Mouse (Mus musculus) erythroblast, embryonic 14.5 days (primary cell): Measurements from ENCODE around the gene Anks1b. TPM values are rescaled to one million over a fixed set of nuclear protein-coding genes. Genes with fewer than 3 reads are reported as not detected.

Experiments
- H3K27me3 ChIP-seq: 2 replicates; pipeline ENCODE4 v1.6.1; 2012; ENCODE audit warnings: inconsistent platforms; ENCODE audit not compliant: control insufficient read depth
- H3K36me3 ChIP-seq: 2 replicates; pipeline ENCODE4 v1.6.1; 2012; ENCODE audit warnings: mild to moderate bottlenecking, inconsistent platforms; ENCODE audit not compliant: control insufficient read depth
- H3K4me1 ChIP-seq: 2 replicates; pipeline ENCODE4 v1.6.1; 2012; ENCODE audit warnings: inconsistent platforms; ENCODE audit not compliant: control insufficient read depth
- H3K4me3 ChIP-seq: replicated peaks from 2 replicates; pipeline ENCODE3; 2012; ENCODE audit warnings: moderate library complexity, mild to moderate bottlenecking, inconsistent platforms
- H3K9me3 ChIP-seq: 2 replicates; pipeline ENCODE4 v1.6.1; 2012; ENCODE audit warnings: low read length, inconsistent platforms, mixed read lengths; ENCODE audit not compliant: control insufficient read depth
- GATA1 ChIP-seq: IDR thresholded peaks from 2 replicates; pipeline ENCODE4 v1.6.1; 2012; ENCODE audit warnings: low read length, inconsistent platforms, mixed read lengths
- TAL1 ChIP-seq: IDR thresholded peaks from 3 replicates; pipeline ENCODE4 v1.6.1; 2012; ENCODE audit warnings: low read length, inconsistent platforms, mixed read lengths
- polyA plus RNA-seq: library from polyadenylated mRNA; stranded (reverse); fragments of >175 nt; gene quantifications from 2 replicates; pipeline ENCODE4 v1.2.3, GENCODE M21; 2012

Anks1b gene
- polyA plus RNA-seq, 1 experiment = not detected

DNA sequence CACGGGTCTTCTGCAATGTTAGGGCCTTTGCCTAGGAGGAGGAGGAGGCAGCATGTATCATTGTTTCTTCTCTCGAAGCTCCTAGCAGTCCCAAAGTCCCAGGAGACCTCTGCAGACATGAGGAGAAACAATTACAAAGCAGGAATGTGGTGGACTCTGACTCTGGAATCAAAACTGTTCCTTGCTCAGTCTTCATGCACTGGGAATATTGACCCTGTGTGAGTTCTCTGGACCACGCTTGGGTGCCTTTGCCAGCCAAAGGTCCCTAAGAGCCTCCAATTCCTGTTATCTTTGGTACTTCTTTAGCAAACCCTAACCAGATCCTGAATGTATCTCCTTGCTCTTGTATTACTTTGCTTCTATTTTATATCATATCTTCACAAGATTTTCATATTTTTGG is 1000.9 kb downstream of the Anks1b start:
- Histone ChIP-seq H3K27me3 (no peaks in the 10 kb centered on the region), H3K4me1 (no peaks in the 10 kb centered on the region), H3K36me3 (no peaks in the 10 kb centered on the region), H3K9me3 (peaks cover 7% of the 10 kb centered on the region), H3K4me3 (no peak overlapping the region)
- no peak for TF ChIP-seq TAL1
- TF ChIP-seq GATA1 = no peak

DNA sequence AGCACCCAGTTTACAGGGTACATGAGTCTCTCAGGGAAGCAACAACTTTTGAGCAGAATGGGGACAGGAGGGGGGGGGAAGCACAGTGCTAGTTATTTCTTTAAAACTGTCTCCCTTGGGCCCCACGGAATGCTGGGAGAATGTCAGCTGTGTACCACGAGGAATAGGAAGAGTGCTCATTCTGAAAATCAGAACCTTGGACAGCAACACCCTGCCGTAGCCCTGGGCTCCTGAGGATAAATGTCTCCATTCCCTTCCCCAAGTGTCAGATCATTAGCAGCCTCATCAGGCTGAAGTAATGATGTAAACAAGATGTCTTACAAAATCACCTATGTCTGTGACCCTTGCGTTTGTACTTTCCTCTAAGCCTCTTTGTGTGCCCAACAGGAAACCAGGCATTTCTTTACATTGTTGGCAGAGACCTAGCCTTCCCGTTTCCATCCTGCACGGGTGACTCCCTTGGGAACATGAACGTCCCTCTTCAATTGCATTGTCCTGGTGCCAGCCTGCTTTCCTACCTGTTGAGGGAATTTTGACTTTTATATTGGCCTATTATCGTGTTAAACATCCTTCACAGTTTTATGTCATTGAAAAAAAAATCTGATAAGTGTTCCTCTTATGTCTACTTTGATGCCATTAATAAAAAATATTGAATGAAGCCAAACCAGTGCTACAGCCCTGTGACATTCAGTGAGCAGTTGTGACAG is 1007.7 kb downstream of the Anks1b start:
- H3K4me3 ChIP-seq = no peak overlapping the region
- TF ChIP-seq TAL1 (no peak), GATA1 (no peak)
- no peaks in the 10 kb centered on the region; the same call in 1 of the 2 replicates for H3K9me3 ChIP-seq
- H3K36me3 ChIP-seq = no peaks in the 10 kb centered on the region
- H3K4me1 ChIP-seq = no peaks in the 10 kb centered on the region
- no peaks in the 10 kb centered on the region for H3K27me3 ChIP-seq

- no peak overlapping the region for H3K4me3 ChIP-seq
- H3K36me3 ChIP-seq = no peaks in the 10 kb centered on the region
- no peaks in the 10 kb centered on the region for H3K27me3 ChIP-seq
- TF ChIP-seq GATA1 (no peak), TAL1 (no peak)
- H3K9me3 ChIP-seq = no peaks in the 10 kb centered on the region
- no peaks in the 10 kb centered on the region for H3K4me1 ChIP-seq
Observed at GRCm38 (mm10) chr10:90889566-90889965, 1016.3 kb downstream of the Anks1b start.

DNA sequence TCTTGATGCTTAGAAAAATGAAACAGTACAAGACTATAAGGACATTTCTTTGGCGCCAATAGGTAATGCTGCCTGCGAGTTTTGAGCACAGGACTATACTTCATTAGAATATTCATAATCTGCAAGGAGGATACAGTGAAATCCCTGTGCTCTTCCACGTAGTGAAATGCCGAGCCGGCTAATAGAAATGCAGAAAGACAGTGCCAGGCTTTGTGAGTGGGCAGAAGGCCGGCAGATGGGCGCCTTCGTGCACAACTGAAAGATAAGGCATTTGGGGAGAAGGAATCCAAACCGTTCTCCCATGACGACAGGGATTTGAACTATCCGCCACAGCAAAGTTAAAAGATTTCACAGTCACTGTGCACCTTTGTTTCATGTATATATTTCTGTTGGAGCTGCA is 1019.4 kb downstream of the Anks1b start:
- Histone ChIP-seq H3K36me3 (no peaks in the 10 kb centered on the region), H3K4me1 (no peaks in the 10 kb centered on the region), H3K4me3 (no peak overlapping the region), H3K27me3 (no peaks in the 10 kb centered on the region), H3K9me3 (peaks cover 7% of the 10 kb centered on the region)
- TF ChIP-seq TAL1 = no peak
- no peak for TF ChIP-seq GATA1

- no peaks in the 10 kb centered on the region for H3K27me3 ChIP-seq
- TF ChIP-seq GATA1 (no peak), TAL1 (no peak)
Observed at GRCm38 (mm10) chr10:90897894-90898293, 1024.6 kb downstream of the Anks1b start.

GRCm38 (mm10) chr10:90904185-90904584 is 1030.9 kb downstream of the Anks1b start:
- Histone ChIP-seq H3K27me3 (no peaks in the 10 kb centered on the region), H3K36me3 (no peaks in the 10 kb centered on the region), H3K4me1 (no peaks in the 10 kb centered on the region), H3K9me3 (no peaks in the 10 kb centered on the region), H3K4me3 (no peak overlapping the region)
- TF ChIP-seq GATA1 (no peak), TAL1 (no peak)

More at GRCm38 (mm10) chr10:90897894-90898293, 1024.6 kb downstream of the Anks1b start:
- Histone ChIP-seq H3K36me3 (no peaks in the 10 kb centered on the region), H3K4me3 (no peak overlapping the region), H3K4me1 (no peaks in the 10 kb centered on the region), H3K9me3 (peaks cover 7% of the 10 kb centered on the region)

- TF ChIP-seq GATA1 (no peak), TAL1 (no peak)
- Histone ChIP-seq H3K27me3 (no peaks in the 10 kb centered on the region), H3K4me1 (no peaks in the 10 kb centered on the region), H3K9me3 (no peaks in the 10 kb centered on the region), H3K36me3 (no peaks in the 10 kb centered on the region), H3K4me3 (no peak overlapping the region)
Observed at GRCm38 (mm10) chr10:90907381-90907780, 1034.1 kb downstream of the Anks1b start.

DNA sequence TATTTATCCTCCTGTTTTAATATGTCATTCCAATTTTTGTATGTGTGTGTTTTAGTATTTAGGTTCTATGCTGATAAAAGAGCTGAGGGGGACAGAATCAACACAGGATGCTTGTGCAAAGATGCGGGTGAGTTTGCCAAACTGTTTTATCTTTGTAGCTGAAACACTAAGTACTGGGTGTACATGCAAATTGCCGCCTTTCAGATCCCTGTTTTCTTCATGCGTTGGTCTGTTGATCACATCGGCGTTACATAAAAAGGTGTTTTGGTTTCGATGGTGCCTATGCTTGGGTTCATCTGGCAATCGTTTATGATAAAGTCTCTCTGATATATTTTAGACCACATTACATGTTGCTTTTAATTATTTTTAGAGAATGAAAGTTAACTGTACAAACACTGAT is 1050.2 kb downstream of the Anks1b start:
- Histone ChIP-seq H3K4me1 (no peaks in the 10 kb centered on the region), H3K9me3 (no peaks in the 10 kb centered on the region), H3K27me3 (no peaks in the 10 kb centered on the region), H3K4me3 (no peak overlapping the region), H3K36me3 (no peaks in the 10 kb centered on the region)
- no peak for TF ChIP-seq GATA1
- TF ChIP-seq TAL1 = no peak

GRCm38 (mm10) chr10:90933088-90933487 is 1059.8 kb downstream of the Anks1b start:
- Histone ChIP-seq H3K4me1 (no peaks in the 10 kb centered on the region), H3K36me3 (no peaks in the 10 kb centered on the region), H3K27me3 (no peaks in the 10 kb centered on the region), H3K4me3 (no peak overlapping the region), H3K9me3 (no peaks in the 10 kb centered on the region)
- no peak for TF ChIP-seq TAL1
- TF ChIP-seq GATA1 = no peak

DNA sequence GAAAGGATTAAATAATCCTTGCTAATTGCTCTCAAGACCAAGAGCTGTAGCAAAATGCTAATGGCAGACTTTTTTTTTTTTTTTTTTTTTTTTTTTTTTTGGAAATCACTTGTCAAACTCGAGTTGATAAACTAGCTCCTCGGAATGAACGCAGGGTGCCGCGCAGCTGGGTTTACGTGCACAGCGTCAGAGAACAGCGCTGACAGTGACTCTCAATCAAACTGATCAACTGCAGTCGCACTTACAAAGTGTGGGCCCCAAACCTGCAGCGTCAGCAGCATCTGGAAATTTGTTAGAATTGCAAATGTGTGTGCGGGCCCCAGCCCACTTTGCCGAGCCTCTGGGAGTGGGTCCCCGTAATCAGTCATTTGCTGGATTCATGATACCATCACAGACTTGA is 1061.4 kb downstream of the Anks1b start:
- no peaks in the 10 kb centered on the region for H3K9me3 ChIP-seq
- H3K4me1 ChIP-seq = no peaks in the 10 kb centered on the region
- H3K36me3 ChIP-seq = no peaks in the 10 kb centered on the region
- H3K27me3 ChIP-seq = no peaks in the 10 kb centered on the region
- no peak overlapping the region for H3K4me3 ChIP-seq
- TF ChIP-seq TAL1 (no peak), GATA1 (no peak)
